Mouse (Mus musculus) embryonic stem cell, embryonic (primary cell): ENCODE data around the gene Pard6b.

Experiments
- CTCF ChIA-PET, 4 experiments: fragments of 300-600 bp in 2 of 4; fragments of 350-600 bp in 2 of 4; sonication (Branson Sonifier 250); formaldehyde crosslinking; loops; one replicate each; lab custom pipeline; 2022; ENCODE audit warnings: inconsistent platforms in 2 of 4; lab: Charles Lee
- POLR2A ChIA-PET, 4 experiments: fragments of 300-600 bp in 2 of 4; fragments of 350-600 bp in 2 of 4; sonication (Branson Sonifier 250); formaldehyde crosslinking; loops; one replicate each; lab custom pipeline; 2022; ENCODE audit warnings: antibody characterized with exemption in 4 of 4, inconsistent platforms in 1 of 4; lab: Charles Lee

Pard6b gene

DNA sequence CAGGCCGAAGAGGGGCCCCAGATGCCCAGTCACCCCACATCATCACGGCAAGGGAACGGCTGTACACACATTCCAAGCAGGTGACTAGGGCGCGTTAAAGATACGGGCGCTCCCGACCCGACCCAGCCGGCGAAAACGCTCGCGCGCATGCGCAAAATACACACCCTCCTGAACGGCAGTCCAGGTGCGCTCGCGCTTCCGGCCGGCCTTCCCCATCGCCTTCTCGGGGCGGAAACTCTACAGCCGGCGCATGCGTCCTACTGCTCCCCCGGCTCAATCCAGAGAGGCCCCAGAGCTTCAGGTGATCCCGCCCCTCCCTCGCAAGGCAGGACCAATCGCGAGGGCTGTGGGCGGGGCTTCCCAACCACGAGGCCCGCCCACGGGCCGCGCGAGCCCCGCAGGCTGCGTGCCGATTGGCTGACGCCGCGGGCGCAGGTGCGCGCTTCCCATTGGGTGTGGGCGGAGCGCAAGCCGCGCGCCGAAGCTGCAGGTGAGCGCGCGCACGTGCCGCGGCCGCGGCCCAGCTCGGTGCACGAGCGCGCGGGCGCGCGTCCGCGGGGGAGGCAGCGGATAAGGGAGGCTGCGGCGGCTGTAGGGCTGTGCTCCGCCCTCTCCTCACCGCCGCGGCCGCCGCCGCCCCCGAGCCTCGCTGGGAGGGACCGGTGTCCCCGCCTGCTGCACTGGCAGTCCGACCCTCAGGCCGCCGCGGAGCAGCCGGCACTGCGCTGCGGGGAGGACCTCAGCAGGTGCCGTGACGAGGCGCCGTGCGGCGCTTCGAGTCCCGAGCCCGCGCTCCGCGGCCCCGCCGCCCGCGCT lies at the start of gene Pard6b:
Gene Pard6b (plus strand): TSS at position 574 of the 816 bp plus-strand sequence.
- ChIA-PET POLR2A (interaction anchor here in 3 of 4 experiments (0.6 to 6.0 kb wide), 53 partner anchors 9 to 597 kb away, joined by 3 to 53 read pairs (median 4); partner anchors contain the start of genes Adnp (in 2 of the 3), Ptpn1 (in 2 of the 3) and Cebpb (in 1 of the 3)), CTCF (interaction anchor here (0.5 to 4.6 kb wide), 24 partner anchors 10 to 1489 kb away, joined by 3 to 27 read pairs (median 4); partner anchors contain the start of gene Ripor3 (in 2 of the 4))

DNA sequence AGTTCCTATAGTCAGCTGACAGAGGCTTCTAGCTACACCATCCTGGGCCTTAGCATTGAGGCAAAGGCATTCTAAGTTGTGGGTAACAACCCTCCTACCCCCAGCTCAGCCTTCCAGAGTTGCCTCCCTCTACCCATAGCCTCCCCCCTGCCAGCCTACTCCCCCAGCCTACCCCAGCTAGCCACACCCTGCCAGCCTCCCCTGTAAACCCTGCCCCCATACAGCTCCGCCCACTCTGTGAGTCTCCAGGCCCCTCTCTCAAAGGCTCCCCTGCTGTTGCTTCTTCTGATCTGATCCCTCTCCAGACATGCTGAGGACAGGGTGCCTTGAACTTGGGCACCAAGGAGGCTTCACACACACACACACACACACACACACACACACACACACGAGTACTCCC lies 49.0 kb upstream of the Pard6b start:
- ChIA-PET CTCF (interaction anchor here in 3 of 4 experiments (0.6 to 1.8 kb wide), 10 partner anchors 14 to 249 kb away, joined by 3 to 8 read pairs (median 4); partner anchors contain the start of gene Ripor3 (in 2 of the 3)), POLR2A (interaction anchor here in 3 of 4 experiments (0.7 to 1.1 kb wide), 6 partner anchors 19 to 218 kb away, joined by 3 to 5 read pairs (median 4); partner anchors contain the start of gene Ripor3 (in 1 of the 3))

DNA sequence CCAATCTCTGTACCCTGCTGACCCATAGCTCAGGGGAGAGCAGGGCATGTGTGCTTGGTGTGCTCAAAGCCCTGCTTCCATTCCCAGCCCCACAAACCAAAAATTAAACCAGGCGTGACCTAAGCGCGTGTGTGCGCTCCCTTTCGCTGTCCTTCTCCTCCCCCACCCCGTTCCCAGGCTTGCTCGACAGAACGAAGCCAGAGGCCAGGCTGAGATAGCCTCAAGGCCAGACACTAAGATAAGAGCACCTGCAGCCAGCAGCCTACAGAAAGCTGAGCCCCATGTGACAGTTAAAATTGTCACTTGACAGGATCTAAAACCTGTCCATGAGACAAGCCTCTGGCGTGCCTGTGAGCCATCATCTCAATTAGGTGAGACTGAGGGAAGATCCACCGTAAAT lies 46.9 kb upstream of the Pard6b start:
- POLR2A ChIA-PET = interaction anchor here in 1 of 4 experiments (1.1 kb wide), 1 partner anchor 9 kb away, joined by 3 read pairs; no protein-coding TSS in a partner anchor
- CTCF ChIA-PET = interaction anchor here in 2 of 4 experiments (0.6 to 1.3 kb wide), 3 partner anchors 8 to 35 kb away, joined by 3 read pairs; partner anchors contain the start of gene Ripor3 (in 1 of the 2)

DNA sequence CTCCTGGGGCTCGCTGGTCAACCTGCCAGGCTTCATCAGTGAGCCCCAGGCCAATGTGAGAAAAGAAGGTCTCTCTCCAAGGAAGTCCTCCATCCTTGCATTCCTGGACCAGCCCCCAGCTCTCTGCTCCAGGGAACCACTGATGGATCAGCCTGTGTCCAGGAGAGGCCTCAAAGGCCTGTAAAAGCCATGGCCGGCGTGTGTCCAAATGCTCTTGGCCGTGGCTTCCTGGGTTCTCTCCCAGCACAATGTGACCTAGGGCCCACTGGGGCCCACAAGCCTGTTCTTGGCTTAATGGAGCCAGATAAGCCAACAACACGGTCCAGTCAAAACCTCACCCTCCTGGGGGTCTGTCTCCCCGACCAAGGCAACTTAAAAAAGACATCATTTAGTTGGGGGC lies 44.9 kb upstream of the Pard6b start:
- CTCF ChIA-PET = interaction anchor here in 2 of 4 experiments (1.0 to 1.5 kb wide), 2 partner anchors 9 to 11 kb away, joined by 3 read pairs; no protein-coding TSS in a partner anchor
- POLR2A ChIA-PET = interaction anchor here in 1 of 4 experiments (0.5 kb wide), 1 partner anchor 87 kb away, joined by 6 read pairs; no protein-coding TSS in a partner anchor

DNA sequence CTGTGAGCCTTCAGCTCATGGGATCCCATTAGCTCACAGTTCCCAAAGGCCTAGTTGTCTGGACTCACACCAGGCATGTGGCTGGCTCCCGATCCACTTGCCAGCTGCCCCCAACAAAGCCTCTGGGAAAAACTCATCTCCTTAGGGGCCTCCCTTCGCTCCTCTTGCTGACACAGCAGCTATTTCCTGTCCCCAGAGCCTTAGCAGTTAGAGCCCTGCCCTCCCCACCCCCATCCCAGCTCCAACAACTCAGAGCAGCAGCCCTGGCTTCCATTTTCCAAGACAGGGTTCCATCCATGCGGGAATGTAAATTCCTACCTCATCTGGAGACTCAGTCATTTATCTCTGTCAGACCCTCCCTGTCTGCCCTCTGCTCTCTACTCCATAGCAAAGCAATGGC lies 43.7 kb upstream of the Pard6b start:
- CTCF ChIA-PET = interaction anchor here (0.6 to 1.4 kb wide), 8 partner anchors 9 to 1134 kb away, joined by 3 to 6 read pairs (median 3); no protein-coding TSS in a partner anchor
- POLR2A ChIA-PET = interaction anchor here in 1 of 4 experiments (0.6 kb wide), 1 partner anchor 60 kb away, joined by 3 read pairs; no protein-coding TSS in a partner anchor

DNA sequence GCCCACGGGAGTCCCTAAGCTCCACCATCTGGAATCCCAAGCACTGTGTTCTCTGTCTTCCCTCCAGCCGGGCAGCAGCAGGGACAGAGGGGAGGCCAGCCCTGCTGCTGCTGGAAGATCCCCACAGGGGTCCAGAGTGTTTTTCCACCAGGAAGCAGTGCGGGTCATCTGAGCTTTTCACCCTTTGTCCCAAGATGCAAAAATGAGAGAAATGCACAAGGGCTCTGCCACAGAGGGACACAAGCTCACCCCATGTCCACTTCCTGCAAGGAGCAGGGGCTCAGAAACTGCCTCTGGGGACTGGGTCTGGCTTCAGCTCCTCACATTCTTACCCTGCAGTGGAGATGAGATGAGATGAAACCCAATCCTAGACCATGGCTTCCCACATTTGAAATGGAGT lies 40.1 kb upstream of the Pard6b start:
- POLR2A ChIA-PET = interaction anchor here in 2 of 4 experiments (0.7 to 0.8 kb wide), 3 partner anchors 13 to 361 kb away, joined by 3 to 8 read pairs (median 5); no protein-coding TSS in a partner anchor
- CTCF ChIA-PET = interaction anchor here (0.6 to 1.7 kb wide), 5 partner anchors 18 to 57 kb away, joined by 3 to 7 read pairs (median 3); no protein-coding TSS in a partner anchor

DNA sequence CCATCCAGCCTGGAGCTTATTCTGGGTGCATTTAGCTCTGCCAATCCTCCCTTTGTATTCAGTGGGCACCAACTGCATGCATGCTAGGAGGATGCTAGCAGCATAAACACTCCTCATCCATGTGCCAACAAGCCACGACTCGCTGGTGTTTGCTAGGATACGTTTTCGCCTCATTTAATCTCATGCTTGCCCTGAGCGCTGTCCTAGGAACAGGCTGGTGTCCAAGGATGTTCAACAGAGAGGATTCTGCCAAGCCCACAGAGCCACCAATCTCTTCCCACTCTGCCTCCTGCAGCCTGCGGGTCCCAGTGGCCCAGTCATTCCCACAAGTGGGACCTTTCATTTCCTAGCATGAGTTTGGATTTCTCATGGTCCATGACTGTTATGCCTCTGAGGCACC lies 38.8 kb upstream of the Pard6b start:
- ChIA-PET POLR2A (no interaction called here), CTCF (interaction anchor here in 1 of 4 experiments (1.7 kb wide), 1 partner anchor 56 kb away, joined by 4 read pairs; no protein-coding TSS in a partner anchor)

DNA sequence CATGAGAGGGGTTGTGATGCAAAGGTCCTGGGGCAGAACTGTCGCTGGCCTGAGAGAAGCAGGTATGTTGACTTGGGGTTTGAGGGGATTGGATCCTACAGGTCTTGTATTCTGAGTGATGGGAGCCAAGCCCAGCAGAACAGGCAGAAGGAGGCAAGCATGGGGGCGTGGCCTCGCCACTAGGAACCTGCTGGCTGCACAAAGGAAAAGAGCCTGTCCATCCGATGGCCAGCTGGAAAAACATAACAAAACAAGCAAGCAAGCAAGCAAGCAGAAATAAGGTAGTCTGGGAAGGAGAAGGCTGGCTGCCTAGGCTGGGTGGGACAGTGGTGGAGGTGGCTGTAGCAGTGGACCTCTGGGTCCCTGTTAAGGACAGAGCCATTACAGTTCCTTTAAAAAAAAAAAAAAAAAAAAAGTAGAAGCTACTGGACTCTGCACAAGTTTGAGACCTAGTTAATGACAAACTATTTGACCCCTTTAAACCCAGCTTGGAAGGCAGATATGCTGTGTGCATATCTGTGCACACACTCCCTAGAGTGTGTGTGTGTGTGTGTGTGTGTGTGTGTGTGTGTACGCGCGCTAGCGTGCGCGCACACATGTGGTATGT lies 36.0 kb upstream of the Pard6b start:
- ChIA-PET POLR2A (interaction anchor here in 3 of 4 experiments (0.6 to 1.2 kb wide), 5 partner anchors 12 to 320 kb away, joined by 3 to 5 read pairs (median 4); no protein-coding TSS in a partner anchor), CTCF (interaction anchor here (0.6 to 3.3 kb wide), 16 partner anchors 9 to 369 kb away, joined by 3 to 27 read pairs (median 5); no protein-coding TSS in a partner anchor)

DNA sequence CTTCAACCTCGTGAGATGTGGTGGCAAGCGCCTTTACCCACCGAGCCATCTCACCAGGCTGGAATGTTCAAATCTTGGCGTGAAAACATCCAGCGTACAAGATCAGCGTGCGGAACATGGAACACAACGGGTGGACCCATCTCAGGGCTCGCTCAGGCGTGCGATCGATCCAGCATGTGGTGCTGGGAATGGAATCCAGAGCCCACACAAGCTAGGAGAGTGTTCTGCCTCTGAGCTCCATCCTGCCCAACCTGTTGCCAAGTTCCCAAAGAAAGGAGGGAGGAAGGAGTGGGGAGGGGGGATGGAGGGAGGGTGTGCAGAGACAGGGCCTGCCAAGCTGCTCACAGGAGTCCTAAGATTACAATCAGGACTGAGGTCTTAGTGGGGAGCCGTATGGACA lies 35.4 kb upstream of the Pard6b start:
- POLR2A ChIA-PET = interaction anchor here in 3 of 4 experiments (0.6 to 2.0 kb wide), 8 partner anchors 11 to 689 kb away, joined by 3 to 5 read pairs (median 4); no protein-coding TSS in a partner anchor
- CTCF ChIA-PET = interaction anchor here (0.6 to 3.3 kb wide), 23 partner anchors 9 to 370 kb away, joined by 3 to 27 read pairs (median 4); partner anchors contain the start of gene Ripor3 (in 1 of the 4)

DNA sequence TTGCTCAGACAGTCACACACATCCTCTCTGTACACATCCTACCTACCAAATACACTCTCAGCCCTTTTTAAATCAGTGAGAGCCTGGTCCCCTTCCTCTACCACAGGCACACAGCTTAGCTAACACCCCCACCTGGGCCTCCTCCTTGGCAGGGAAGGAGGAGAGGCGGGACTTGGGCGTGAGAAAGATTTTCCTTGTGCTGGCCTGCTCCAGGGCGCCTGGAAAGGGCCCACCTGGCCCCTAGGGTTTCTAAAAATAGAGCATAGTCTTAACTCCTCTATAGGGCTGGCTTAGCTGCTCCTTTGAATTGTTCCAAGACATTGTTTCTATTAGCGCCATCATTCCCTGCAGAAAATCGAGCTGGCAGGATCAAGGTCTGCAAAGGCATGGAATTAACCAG lies 35.0 kb upstream of the Pard6b start:
- POLR2A ChIA-PET = interaction anchor here in 3 of 4 experiments (0.6 to 2.0 kb wide), 9 partner anchors 11 to 688 kb away, joined by 3 to 5 read pairs (median 4); no protein-coding TSS in a partner anchor
- CTCF ChIA-PET = interaction anchor here (0.6 to 3.3 kb wide), 38 partner anchors 9 to 500 kb away, joined by 3 to 27 read pairs (median 4); partner anchors contain the start of gene Ripor3 (in 1 of the 4)

DNA sequence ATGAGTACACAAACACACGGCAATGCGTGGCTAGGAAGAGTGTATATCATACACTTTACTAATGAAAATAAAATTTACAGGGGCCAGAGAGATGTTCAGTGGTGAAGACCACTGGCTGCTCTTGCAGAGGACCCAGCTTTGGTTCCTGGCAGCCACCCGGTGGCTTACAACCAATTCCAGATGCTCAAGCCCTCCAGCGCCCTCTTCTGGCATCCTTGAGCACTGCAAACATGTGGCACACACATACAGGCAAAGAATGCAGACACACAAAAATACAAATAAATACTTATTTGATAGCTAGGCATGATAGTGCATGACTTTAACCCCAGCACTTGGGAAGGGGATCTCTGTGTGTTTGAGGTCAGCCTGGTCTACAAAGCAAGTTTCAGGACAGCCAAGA lies 34.3 kb upstream of the Pard6b start:
- POLR2A ChIA-PET = interaction anchor here in 3 of 4 experiments (0.6 to 2.0 kb wide), 7 partner anchors 10 to 366 kb away, joined by 3 to 5 read pairs (median 3); partner anchors contain the start of gene Pard6b (in 1 of the 3)
- CTCF ChIA-PET = interaction anchor here (0.5 to 3.3 kb wide), 39 partner anchors 9 to 719 kb away, joined by 3 to 27 read pairs (median 4); partner anchors contain the start of gene Ripor3 (in 1 of the 4)

DNA sequence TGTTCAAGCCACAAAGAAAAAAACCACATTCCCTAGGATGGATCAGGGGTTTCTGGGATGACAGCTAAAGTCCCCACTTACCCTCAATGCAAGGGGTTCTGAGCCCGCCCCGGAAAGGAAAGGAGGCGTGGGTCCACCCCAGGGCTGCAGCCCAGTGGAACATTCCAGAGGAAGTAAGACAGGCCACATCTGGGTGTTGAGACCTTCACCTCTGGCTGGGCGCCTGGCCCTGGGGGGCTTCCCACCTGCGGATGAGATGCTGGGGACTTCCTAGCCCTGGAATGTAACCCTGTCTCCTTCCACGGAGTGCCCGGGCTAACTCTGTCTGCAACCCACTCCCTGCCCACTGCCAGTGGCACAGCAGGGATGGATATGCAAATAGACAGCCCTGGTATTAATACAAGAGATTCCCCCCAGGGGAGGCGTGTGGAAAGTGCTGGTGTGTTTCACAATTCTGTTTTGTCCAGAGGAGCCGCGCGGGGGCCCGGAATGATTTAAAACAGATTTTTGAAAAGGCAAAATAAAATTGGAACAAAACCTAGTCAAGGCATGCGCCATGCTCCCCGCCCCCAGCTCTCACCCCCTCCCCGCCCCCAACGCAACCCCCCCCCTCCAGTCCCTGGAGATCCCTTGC lies 31.7 kb upstream of the Pard6b start:
- POLR2A ChIA-PET = interaction anchor here in 1 of 4 experiments (0.8 kb wide), 1 partner anchor 49 kb away, joined by 4 read pairs; no protein-coding TSS in a partner anchor

DNA sequence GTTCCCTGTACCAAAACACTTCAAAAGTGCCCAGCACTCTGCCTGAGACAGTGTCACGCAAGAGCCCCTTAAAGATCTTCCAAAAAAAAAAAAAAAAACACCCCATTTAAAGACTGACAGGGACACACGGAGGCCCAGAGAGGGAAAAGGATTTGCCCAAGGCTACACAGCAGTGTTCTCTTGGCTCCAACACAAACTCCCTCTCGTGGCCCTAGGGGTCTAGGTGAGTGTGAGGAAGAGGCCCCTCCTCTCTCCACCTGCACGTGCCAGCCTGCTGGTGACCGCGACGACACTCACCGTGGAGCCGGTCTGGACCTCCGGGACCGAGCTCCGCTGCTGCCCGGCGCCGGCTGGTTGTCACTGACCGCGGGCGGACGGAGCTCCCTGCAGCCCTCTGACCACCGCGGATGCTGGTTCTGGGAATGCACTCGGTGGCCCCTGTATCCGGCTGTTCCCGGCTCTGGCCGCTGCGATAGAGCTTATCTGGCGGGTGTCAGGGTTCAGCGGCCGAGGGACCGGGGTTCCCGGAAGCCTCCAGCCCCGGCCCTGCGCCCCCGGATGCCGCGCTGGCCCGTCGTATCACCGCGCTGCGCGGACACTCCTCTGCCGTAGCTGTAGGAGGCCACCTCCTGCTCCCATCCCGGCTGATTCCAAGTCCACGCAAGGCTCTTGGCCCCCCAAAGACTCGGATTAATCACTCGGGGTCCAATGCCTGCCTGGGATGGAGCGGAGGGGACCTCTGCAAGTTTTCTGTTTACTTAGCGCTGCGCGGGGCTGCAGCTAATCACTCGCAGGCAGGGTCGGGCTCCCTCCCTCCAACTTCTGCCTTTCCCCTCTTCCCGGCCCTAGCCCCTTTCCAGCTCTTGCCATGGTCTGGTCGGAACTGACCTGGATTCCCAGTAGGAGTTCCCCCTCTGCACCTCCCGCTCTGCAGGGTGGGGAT lies 30.5 kb upstream of the Pard6b start:
- POLR2A ChIA-PET = interaction anchor here (0.6 to 1.7 kb wide), 20 partner anchors 9 to 262 kb away, joined by 3 to 6 read pairs (median 4); partner anchors contain the start of genes Adnp (in 1 of the 4) and Pard6b (in 1 of the 4)
- CTCF ChIA-PET = interaction anchor here (0.5 to 3.6 kb wide), 35 partner anchors 9 to 517 kb away, joined by 3 to 16 read pairs (median 6); partner anchors contain the start of genes Pard6b (in 2 of the 4) and Ripor3 (in 1 of the 4)

More for the DNA sequence above, 31.7 kb upstream of the Pard6b start:
- CTCF ChIA-PET = interaction anchor here in 1 of 4 experiments (1.5 kb wide), 1 partner anchor 18 kb away, joined by 5 read pairs; no protein-coding TSS in a partner anchor

DNA sequence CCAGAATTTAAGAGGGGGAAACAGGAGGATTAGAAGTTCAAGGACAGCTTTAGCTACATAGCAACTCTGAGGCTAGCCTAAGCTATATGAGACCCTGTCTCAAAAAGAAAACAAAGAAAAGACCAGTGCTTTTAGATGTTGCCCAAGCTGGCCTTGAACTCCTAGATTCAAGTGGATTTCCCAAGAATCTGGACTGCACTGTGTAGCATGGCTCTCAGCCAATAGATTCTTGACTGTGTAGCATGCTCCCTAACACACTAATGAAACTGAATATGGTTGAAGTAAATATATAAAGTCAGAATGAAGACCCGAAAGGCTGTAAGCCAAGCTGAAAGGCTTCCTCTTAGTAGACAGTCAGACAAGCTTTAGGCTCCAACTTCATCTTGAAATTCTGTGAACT lies 28.6 kb upstream of the Pard6b start:
- CTCF ChIA-PET = interaction anchor here (0.5 to 3.6 kb wide), 19 partner anchors 10 to 296 kb away, joined by 3 to 16 read pairs (median 4); partner anchors contain the start of gene Pard6b (in 1 of the 4)
- POLR2A ChIA-PET = interaction anchor here in 2 of 4 experiments (1.0 to 1.4 kb wide), 3 partner anchors 21 to 42 kb away, joined by 4 to 5 read pairs (median 4); no protein-coding TSS in a partner anchor

DNA sequence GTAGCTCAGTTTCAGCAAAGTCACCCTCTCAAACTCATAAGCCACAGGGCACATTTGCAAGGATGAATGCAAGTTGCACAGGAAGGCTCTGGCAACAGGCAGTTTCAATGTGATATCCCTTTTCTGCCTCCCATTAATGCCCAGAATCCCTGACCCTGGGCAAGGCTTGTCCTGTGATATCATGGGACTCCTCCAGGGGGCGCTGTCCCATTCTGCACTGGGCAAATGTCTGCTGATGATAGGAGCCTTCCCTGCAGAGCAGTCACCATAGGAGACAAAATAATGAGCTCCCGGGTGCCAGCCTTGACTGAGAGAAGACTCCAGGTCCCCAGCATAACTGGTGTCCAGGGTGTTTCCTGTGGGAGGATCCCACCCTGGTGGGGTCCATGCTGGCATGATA lies 28.1 kb upstream of the Pard6b start:
- POLR2A ChIA-PET = interaction anchor here in 1 of 4 experiments (0.6 to 1.5 kb wide), 4 partner anchors 20 to 43 kb away, joined by 3 to 5 read pairs (median 4); no protein-coding TSS in a partner anchor
- CTCF ChIA-PET = interaction anchor here (0.6 to 3.6 kb wide), 24 partner anchors 10 to 692 kb away, joined by 3 to 16 read pairs (median 4); partner anchors contain the start of gene Pard6b (in 1 of the 4)
